Mouse (Mus musculus): ENCODE data around the gene Pglyrp2.

- peak; percentile 55 for TF ChIP-seq POLR2A (IDR thresholded peaks at IDR 0.05; ENCODE audit: low read depth, low read length)
- TF ChIP-seq CTCF (IDR thresholded peaks at IDR 0.05; ENCODE audit: extremely low read depth, insufficient read depth, insufficient read length, insufficient replicate concordance), result no peak
Measured at GRCm38 (mm10) chr17:32403417-32403816, 20.6 kb downstream of the Pglyrp2 start, which contains the start of gene Rasal3.
